Mouse (Mus musculus) MEL-GATA-1-ER (cell line): ENCODE measurements around the gene Speer4b.
"Not testable (repeated sequence)": the region's sequence is repeated elsewhere in the genome, so short reads cannot be mapped to it uniquely, and the experiment has no call there.

ENCODE experiments used
- DNase-seq: peaks from one replicate; pipeline ENCODE4 v3.0.0-alpha.2; 2012; ENCODE audit warnings: low read depth; ENCODE audit errors: extremely low read depth

Gene Speer4b

DNA sequence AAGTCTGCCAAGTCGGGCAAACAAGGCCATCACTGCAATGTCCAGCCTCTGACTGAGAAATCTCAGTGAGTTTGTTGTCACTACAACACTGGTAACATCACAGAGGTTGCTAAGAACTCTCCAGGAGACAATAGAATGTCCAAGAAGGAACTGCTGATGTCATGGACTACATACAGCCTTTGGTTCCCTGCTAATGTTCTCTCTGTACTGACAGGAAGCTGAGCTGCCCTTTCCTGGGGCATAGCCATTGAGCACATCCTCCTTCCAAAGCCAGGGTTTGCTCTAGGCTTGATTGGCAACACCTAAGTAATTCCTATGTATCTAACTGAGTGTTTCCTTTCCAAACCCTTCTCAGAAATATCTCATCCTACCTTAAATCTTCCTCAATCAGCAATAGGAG, at the start of gene Speer4b:
TSS of gene Speer4b (minus strand) at position 101 of the 400 bp plus-strand sequence.
- not testable (repeated sequence) for DNase-seq

DNA sequence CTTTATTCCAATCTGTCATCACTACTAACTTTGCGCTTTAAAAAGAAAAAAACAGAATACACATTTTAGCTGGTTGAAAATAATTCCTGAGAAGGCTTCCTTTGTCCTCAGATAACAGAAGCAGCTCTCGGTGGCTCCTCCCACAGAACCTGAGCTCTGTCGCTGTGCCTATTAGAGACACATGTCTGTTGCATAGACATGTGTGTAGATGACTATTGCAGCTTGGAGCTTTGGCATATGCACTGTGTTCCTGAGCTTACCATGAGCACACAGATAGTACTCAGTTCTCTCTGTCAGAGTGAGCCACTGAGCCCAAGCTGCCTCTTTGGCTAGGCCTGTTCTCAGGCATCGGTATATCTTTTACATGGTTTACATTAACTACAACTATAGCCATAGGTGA, 48.1 kb upstream of the Speer4b start:
- DNase-seq = no peak

DNA sequence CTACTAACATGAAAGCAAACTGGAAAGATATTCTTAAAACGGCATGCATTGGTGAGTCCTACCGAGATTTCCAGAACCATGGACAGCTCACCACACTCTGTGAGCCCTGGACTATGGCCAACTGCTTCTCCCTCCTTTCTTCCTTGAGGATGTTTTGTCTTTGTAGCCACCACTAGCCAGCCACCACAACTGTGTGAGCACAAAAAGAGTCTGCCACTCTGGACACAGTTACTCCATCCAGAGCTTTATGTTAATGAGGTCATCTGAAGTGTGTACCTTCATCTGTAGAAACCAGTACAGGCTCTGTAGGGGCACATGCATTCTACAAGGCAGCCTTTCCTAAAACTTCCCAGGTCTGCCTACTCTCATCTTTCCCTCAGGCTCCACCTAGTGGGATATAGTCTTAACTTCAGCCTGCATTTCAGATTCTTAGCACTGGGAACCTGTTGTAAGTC, 43.6 kb upstream of the Speer4b start:
- no peak for DNase-seq

DNA sequence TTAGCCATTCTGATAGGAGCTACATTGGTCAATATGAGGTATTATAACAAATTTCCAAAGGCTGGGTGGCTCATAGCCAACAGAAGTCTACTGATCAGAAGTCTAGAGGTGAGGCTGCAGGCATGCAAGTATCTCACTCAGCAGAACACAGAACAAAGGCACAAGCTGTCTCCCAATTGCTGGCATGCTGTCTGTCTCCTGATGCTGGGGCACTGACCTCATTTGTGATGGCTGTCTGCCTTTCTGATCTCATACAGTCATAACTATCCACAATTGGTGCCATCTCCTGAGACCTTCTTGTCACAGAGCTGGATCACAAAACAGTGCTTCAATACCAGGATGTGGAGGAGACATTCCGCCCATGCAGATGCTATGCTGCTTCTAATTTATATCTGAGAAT, 25.7 kb upstream of the Speer4b start:
- no peak for DNase-seq

- DNase-seq = no peak
These were observed 17.5 kb upstream of the Speer4b start for GRCm38 (mm10) chr5:27518716-27519115.

- no peak for DNase-seq
These were observed 10.3 kb downstream of the Speer4b start for GRCm38 (mm10) chr5:27490942-27491341.

DNA sequence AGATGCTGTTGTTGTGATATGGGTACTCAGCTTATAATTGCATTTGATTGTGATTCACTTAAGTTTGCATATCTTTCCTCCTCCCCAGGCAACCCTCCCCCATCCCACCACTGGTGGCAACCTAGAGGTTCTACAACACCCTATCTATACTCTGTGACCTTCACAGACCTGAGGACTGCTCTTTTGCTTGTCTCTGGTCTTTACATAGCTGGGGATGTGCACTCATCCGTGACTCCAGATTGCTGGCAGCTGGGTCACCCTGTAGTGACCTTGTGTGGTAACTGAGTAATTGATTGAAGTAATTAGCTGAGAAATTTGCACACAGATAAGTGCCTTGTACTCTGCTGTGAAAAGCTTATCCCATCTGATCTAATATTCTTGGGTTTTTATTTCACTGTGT, 15.1 kb downstream of the Speer4b start:
- DNase-seq = no peak

GRCm38 (mm10) chr5:27481706-27482105, 19.5 kb downstream of the Speer4b start:
- DNase-seq = no peak

- no peak for DNase-seq
These were observed 26.2 kb downstream of the Speer4b start for GRCm38 (mm10) chr5:27474964-27475465.

GRCm38 (mm10) chr5:27457686-27458085, 43.6 kb downstream of the Speer4b start:
- no peak for DNase-seq

DNA sequence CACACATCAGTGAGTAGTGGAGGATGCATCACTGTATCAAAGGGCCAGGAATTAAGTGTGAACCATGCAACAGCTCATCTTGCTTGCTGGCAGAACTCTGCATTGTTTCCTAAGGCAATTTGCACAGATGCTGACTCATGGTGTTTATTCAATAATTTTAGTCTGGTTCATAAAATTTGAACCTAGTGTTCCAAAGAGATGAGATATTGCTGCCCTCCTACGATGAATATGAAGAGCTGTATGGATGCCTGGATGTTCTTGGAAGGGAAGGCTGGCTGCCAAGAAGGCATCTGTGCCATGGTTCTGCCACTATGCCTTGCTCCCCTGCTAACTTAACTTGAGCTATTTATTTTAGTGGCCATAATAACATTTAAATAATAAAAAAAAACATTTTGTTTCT, 44.3 kb downstream of the Speer4b start:
- no peak for DNase-seq

GRCm38 (mm10) chr5:27454386-27454785, 46.9 kb downstream of the Speer4b start:
- no peak for DNase-seq

GRCm38 (mm10) chr5:27453201-27453845, 47.9 kb downstream of the Speer4b start:
- no peak for DNase-seq
